Mouse (Mus musculus) neural tube, embryonic 15.5 days (tissue): ENCODE data around the gene Cd3eap. TPM values are rescaled to one million over a fixed set of nuclear protein-coding genes. Genes with fewer than 3 reads are reported as not detected.

Experiments
- ATAC-seq: fragments of 200-750 bp; cut with Nextera tagmentation; 2 replicates; pipeline ENCODE4 v1.8.0; 2017; ENCODE audit warnings: mild to moderate bottlenecking, moderate TSS enrichment, moderate library complexity; ENCODE audit not compliant: low FRiP score
- H3K27ac ChIP-seq: fragments of 300-500 bp; sonication (generic); replicated peaks from 2 replicates; pipeline ENCODE4 v1.5.1; 2015; ENCODE audit warnings: mild to moderate bottlenecking, inconsistent platforms
- H3K27me3 ChIP-seq: fragments of 300-500 bp; sonication (generic); replicated peaks from 2 replicates; pipeline ENCODE4 v1.6.1; 2015; ENCODE audit warnings: inconsistent platforms
- H3K36me3 ChIP-seq: fragments of 300-500 bp; sonication (generic); 2 replicates; pipeline ENCODE4 v1.6.1; 2015; ENCODE audit warnings: inconsistent platforms
- H3K4me1 ChIP-seq: fragments of 300-500 bp; sonication (generic); 2 replicates; pipeline ENCODE4 v1.6.1; 2015; ENCODE audit warnings: inconsistent platforms
- H3K4me2 ChIP-seq: fragments of 300-500 bp; sonication (generic); 2 replicates; pipeline ENCODE4 v1.6.1; 2015; ENCODE audit warnings: inconsistent platforms, mild to moderate bottlenecking, moderate library complexity
- H3K4me3 ChIP-seq: fragments of 300-500 bp; sonication (generic); replicated peaks from 2 replicates; pipeline ENCODE4 v1.5.1; 2015; ENCODE audit warnings: mild to moderate bottlenecking, inconsistent platforms
- H3K9ac ChIP-seq: fragments of 300-500 bp; sonication (generic); replicated peaks from 2 replicates; pipeline ENCODE4 v1.6.1; 2015; ENCODE audit warnings: mild to moderate bottlenecking, inconsistent platforms
- H3K9me3 ChIP-seq: fragments of 300-500 bp; sonication (generic); replicated peaks from 2 replicates; pipeline ENCODE4 v1.6.1; 2016; ENCODE audit warnings: inconsistent platforms
- WGBS: fragments of 180-500 bp; shearing (Covaris S2); methylation state at CpG from one replicate; pipeline ENCODE4 v1.1.7; 2015; ENCODE audit warnings: mixed read lengths; 5-methylcytosine and 5-hydroxymethylcytosine counted together
- polyA plus RNA-seq: library from polyadenylated mRNA; unstranded; fragments of >200 nt; fragmentation: Nextera tagmentation; extraction: Ambion mirVana; gene quantifications from 2 replicates; pipeline ENCODE4 v1.2.1, GENCODE M21; 2015

The Cd3eap gene
- polyA plus RNA-seq, 1 experiment from 2014 or later: 22.2 TPM

DNA sequence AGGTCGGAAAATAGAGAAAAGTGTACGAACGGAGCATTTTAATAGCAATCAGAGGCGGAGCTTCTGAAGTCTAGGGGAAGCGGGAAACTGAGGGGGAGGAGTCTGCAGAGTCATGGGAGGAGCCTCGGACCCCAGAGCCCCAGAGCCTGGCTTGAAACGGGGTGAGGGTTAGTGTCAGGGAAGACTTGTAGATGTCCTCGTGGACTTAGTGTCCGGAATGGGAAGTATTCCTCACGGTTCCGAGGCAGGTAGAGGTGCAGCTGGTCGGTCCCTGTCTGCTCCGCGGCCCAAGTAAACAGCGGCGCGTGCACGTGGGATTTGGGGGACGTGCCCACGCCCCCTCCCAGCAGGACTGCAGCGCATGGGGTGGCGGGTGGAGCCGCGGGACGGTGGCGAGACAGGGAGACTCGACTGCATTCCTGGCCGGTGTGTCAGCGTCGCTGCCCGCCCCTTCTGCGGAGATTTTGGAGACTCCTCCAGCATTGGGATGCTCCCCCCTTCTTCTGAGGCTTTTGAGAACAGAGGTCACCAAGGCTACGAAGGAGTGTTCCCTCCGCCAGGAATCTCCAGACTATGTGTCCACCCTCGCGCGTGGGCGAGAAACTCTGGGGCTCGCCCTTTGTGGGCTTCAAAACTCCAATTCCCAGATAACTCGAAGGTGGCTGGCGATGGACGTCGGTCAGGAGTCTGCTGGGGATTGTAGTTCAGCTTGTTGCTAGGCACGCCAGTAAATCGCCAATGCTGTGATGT, 784 bp upstream of the Cd3eap start:
- ATAC-seq: peak; percentile 83
- H3K27me3 ChIP-seq: peaks cover 20% of the 10 kb centered on the region
- H3K4me1 ChIP-seq: peaks cover 38% of the 10 kb centered on the region
- under 1% methylated on average over 45 of the region's 45 CpGs for WGBS
- no peaks in the 10 kb centered on the region for H3K9me3 ChIP-seq
- H3K4me2 ChIP-seq: peak overlapping the region; percentile 96
- peak overlapping the region; percentile 62 for H3K9ac ChIP-seq
- peaks cover 14% of the 10 kb centered on the region for H3K36me3 ChIP-seq
- H3K27ac ChIP-seq: peak overlapping the region; percentile 63
- H3K4me3 ChIP-seq: peak overlapping the region; percentile 65

- WGBS: 24% methylated on average over 13 of the region's 13 CpGs
- peak overlapping the region; percentile 65 for H3K4me3 ChIP-seq
Observed at GRCm38 (mm10) chr7:19358634-19359033, 649 bp downstream of the Cd3eap start.

DNA sequence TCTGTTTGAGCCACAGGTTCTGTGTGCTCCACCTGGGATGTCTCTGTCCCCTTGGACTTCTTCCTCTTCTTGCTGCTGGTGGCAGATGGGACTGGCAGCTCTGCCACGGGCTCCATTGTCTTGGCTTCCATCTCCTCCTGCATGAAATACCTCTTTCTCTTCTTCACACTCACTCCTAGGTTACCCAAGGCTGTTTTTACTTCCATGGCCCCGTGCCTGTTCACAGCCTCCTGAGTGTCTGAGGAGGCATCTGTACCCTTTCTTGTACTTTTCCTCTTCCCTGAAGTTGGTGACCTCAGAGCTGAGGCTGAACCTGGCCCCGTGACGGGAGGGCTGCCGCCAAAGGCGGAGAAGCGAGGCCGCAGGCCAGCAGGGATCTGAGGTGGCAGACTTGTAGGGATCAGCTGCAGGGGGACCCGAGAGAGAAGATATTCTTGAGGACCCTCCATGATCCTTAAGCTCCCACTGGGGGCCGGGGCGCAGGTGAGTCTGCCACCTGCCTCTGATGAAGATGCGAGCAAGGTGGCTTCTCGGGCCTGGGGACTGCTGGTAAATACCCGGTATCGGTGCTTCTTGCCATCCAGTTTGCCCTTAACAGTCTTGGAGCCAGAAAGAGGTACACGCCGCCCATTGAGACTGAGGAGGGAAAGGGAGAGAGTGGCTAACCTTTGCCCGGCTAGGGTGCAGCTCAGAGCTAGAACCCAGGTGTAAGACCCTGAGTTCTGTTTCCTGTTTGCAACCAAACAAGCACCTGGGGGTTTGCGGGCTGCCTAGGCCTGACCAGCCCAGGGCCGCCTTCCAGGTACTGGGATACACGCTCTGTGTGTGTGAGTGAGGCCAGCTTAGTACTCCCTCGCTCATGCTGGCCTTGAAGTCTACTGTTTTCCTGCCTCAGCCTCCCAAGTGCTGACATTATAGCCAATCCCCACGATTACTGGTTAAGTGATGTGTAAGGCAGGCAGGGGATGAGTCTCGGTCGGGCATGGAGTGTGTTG, 1.6 kb downstream of the Cd3eap start:
- no peak for ATAC-seq
- H3K36me3 ChIP-seq: peaks cover 34% of the 10 kb centered on the region

More at GRCm38 (mm10) chr7:19358634-19359033, 649 bp downstream of the Cd3eap start:
- Histone ChIP-seq H3K9me3 (no peaks in the 10 kb centered on the region), H3K4me1 (peaks cover 38% of the 10 kb centered on the region), H3K4me2 (peak overlapping the region; percentile 96), H3K27me3 (peaks cover 16% of the 10 kb centered on the region), H3K27ac (no peak overlapping the region), H3K36me3 (peaks cover 25% of the 10 kb centered on the region), H3K9ac (peak overlapping the region; percentile 62)
- ATAC-seq: no peak

GRCm38 (mm10) chr7:19356311-19356710, 3.0 kb downstream of the Cd3eap start:
- Histone ChIP-seq H3K9ac (no peak overlapping the region), H3K4me3 (no peak overlapping the region), H3K27ac (no peak overlapping the region), H3K9me3 (no peaks in the 10 kb centered on the region), H3K4me2 (no peak overlapping the region), H3K27me3 (no peaks in the 10 kb centered on the region; the same call in 1 of the 2 replicates), H3K36me3 (peaks cover 48% of the 10 kb centered on the region), H3K4me1 (peaks cover 27% of the 10 kb centered on the region)
- WGBS: 71% methylated on average over 10 of the region's 10 CpGs
- ATAC-seq: no peak

More for the DNA sequence above, 1.6 kb downstream of the Cd3eap start:
- peak overlapping the region; percentile 65 for H3K4me3 ChIP-seq
- 94% methylated on average over 25 of the region's 25 CpGs for WGBS
- H3K27ac ChIP-seq: no peak overlapping the region
- peaks cover 11% of the 10 kb centered on the region for H3K27me3 ChIP-seq
- H3K4me2 ChIP-seq: peak overlapping the region; percentile 96
- peak overlapping the region; percentile 62 for H3K9ac ChIP-seq
- no peaks in the 10 kb centered on the region for H3K9me3 ChIP-seq
- H3K4me1 ChIP-seq: peaks cover 38% of the 10 kb centered on the region

GRCm38 (mm10) chr7:19354991-19355390, 4.3 kb downstream of the Cd3eap start:
- no peak overlapping the region for H3K27ac ChIP-seq
- H3K9me3 ChIP-seq: no peaks in the 10 kb centered on the region
- ATAC-seq: no peak
- H3K4me2 ChIP-seq: no peak overlapping the region
- H3K4me3 ChIP-seq: no peak overlapping the region
- H3K27me3 ChIP-seq: no peaks in the 10 kb centered on the region
- WGBS: 93% methylated on average over 5 of the region's 5 CpGs
- peaks cover 14% of the 10 kb centered on the region for H3K4me1 ChIP-seq
- H3K9ac ChIP-seq: no peak overlapping the region
- H3K36me3 ChIP-seq: peaks cover 58% of the 10 kb centered on the region

GRCm38 (mm10) chr7:19350221-19350620, 9.1 kb downstream of the Cd3eap start:
- H3K4me1 ChIP-seq: peaks cover 13% of the 10 kb centered on the region
- ATAC-seq: no peak
- no peak overlapping the region for H3K4me3 ChIP-seq
- no peak overlapping the region for H3K9ac ChIP-seq
- H3K36me3 ChIP-seq: peaks cover 66% of the 10 kb centered on the region
- WGBS: 92% methylated on average over 8 of the region's 8 CpGs
- no peak overlapping the region for H3K4me2 ChIP-seq
- H3K27ac ChIP-seq: no peak overlapping the region
- H3K27me3 ChIP-seq: no peaks in the 10 kb centered on the region
- no peaks in the 10 kb centered on the region for H3K9me3 ChIP-seq

DNA sequence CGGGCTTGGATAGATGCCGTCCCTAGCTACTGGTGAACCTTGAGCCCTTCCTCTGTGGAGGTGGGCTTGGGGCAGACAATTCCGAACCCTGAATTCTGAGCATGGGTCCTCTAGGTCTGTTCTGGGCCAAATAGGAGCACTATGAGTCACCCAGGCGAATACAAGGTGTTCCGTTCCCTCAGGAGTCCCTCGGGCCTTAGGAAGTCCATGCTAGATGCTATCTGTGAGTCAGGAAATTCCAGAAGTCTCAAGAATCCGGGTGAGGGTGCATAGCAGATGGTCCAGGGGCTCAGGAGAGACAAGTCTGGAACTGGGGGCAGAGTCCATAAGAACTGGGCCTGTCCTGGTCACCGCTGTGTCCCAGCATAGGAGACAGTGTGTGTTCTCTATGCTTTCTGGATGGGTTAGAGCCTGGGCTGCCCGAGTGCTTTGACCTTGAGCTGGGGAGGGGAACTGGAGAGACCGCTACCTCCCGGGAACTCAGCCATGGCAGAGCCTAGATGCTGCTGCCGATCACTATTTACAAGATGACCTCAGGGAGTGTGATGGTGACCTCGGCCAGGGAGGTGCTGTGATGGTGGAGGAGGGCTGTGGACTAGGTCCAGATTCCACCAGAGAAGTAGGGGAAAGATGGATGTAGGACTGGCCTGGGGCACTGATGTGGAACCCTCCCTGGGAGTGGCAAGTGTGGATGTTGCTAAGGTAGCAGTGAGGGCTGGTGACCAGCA, 9.9 kb downstream of the Cd3eap start:
- H3K4me3 ChIP-seq: no peak overlapping the region
- peaks cover 18% of the 10 kb centered on the region for H3K4me1 ChIP-seq
- no peak overlapping the region for H3K9ac ChIP-seq
- H3K27me3 ChIP-seq: no peaks in the 10 kb centered on the region
- ATAC-seq: no peak
- no peak overlapping the region for H3K27ac ChIP-seq
- 94% methylated on average over 13 of the region's 13 CpGs for WGBS
- H3K9me3 ChIP-seq: no peaks in the 10 kb centered on the region
- H3K4me2 ChIP-seq: no peak overlapping the region
- H3K36me3 ChIP-seq: peaks cover 58% of the 10 kb centered on the region

DNA sequence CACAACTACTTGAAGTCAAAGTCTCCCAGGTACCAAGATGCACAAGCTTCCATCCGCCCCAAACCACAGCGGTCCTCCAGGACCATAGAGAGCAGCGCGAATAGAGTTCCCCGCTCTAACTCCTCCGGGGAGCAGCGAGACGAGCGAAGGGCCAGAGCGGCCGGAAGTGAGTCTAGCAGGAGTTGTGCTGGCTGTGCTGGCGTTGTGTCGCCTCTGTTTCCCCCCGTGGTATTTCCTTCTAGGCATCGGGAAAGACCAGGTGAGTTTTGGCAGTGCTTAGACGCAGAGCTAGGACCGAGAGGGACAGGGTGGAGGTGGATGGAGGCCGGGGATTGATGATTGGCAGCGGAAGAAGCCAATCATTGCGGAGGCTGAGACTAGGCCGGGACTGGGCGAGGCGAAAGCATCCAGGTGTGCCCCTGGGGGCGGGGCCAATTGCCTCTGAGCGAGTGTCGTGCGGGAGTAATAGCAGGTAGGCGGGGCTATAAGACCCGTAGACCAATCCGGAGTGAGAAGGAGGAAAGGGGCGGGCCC, 14.3 kb downstream of the Cd3eap start:
- Histone ChIP-seq H3K4me2 (peak overlapping the region; percentile 83), H3K9ac (peak overlapping the region; percentile 73), H3K4me1 (peaks cover 47% of the 10 kb centered on the region), H3K4me3 (peak overlapping the region; percentile 80), H3K36me3 (peaks cover 21% of the 10 kb centered on the region), H3K9me3 (no peaks in the 10 kb centered on the region), H3K27ac (peak overlapping the region; percentile 91), H3K27me3 (peaks cover 15% of the 10 kb centered on the region)
- under 1% methylated on average over 31 of the region's 31 CpGs for WGBS
- ATAC-seq: peak; percentile 94

- peak; percentile 23; the same call in 1 of the 2 replicates for ATAC-seq
- H3K9ac ChIP-seq: peak within 1 kb of the TSS; percentile 73
- peaks cover 15% of the 10 kb centered on the region for H3K36me3 ChIP-seq
- H3K27me3 ChIP-seq: peaks cover 15% of the 10 kb centered on the region
- H3K27ac ChIP-seq: peak within 1 kb of the TSS; percentile 91
- WGBS: 28% methylated on average over 12 of the region's 12 CpGs
- peak within 1 kb of the TSS; percentile 80 for H3K4me3 ChIP-seq
- H3K4me2 ChIP-seq: peak within 1 kb of the TSS; percentile 98
- H3K9me3 ChIP-seq: no peaks in the 10 kb centered on the region
- peaks cover 47% of the 10 kb centered on the region for H3K4me1 ChIP-seq
Observed at GRCm38 (mm10) chr7:19344237-19344847, 14.9 kb downstream of the Cd3eap start, which contains the start of gene Ercc1. TSS of gene Ercc1 (plus strand) at chr7:19344778.

GRCm38 (mm10) chr7:19343210-19343808, 16.0 kb downstream of the Cd3eap start:
- Histone ChIP-seq H3K4me1 (peaks cover 47% of the 10 kb centered on the region), H3K9ac (no peak overlapping the region), H3K36me3 (peaks cover 5% of the 10 kb centered on the region; the same call in 1 of the 2 replicates), H3K4me3 (peak overlapping the region; percentile 49; the same call in 1 of the 2 replicates), H3K9me3 (no peaks in the 10 kb centered on the region), H3K4me2 (peak overlapping the region; percentile 98), H3K27me3 (peaks cover 15% of the 10 kb centered on the region), H3K27ac (no peak overlapping the region)
- 1% methylated on average over 11 of the region's 11 CpGs for WGBS
- no peak for ATAC-seq
